Mouse (Mus musculus) midbrain, embryonic 11.5 days (tissue): Measurements from ENCODE around the gene Inpp5k. TPM values are rescaled to one million over a fixed set of nuclear protein-coding genes. Genes with fewer than 3 reads are reported as not detected.

Source experiments
- ATAC-seq: fragments of 200-750 bp; cut with Nextera tagmentation; 2 replicates; pipeline ENCODE4 v1.8.0; 2017; ENCODE audit warnings: moderate TSS enrichment, moderate library complexity; ENCODE audit not compliant: low FRiP score
- DNase-seq: peaks from one replicate; pipeline ENCODE4 v3.0.0; 2015; ENCODE audit warnings: low spot score; ENCODE audit errors: missing footprints
- H3K27ac ChIP-seq: fragments of 300-500 bp; sonication (generic); 2 replicates; pipeline ENCODE4 v1.5.1; 2014; ENCODE audit warnings: low read depth, low read length
- H3K27me3 ChIP-seq: fragments of 300-500 bp; sonication (generic); 2 replicates; pipeline ENCODE4 v1.6.1; 2014; ENCODE audit warnings: mild to moderate bottlenecking, low read length, moderate library complexity, mixed read lengths; ENCODE audit not compliant: control insufficient read depth, insufficient read depth
- H3K36me3 ChIP-seq: fragments of 300-500 bp; sonication (generic); 2 replicates; pipeline ENCODE4 v1.6.1; 2014; ENCODE audit warnings: mild to moderate bottlenecking, low read length, moderate library complexity, mixed read lengths; ENCODE audit not compliant: control insufficient read depth, insufficient read depth
- H3K4me1 ChIP-seq: fragments of 300-500 bp; sonication (generic); 2 replicates; pipeline ENCODE4 v1.6.1; 2014; ENCODE audit warnings: low read length; ENCODE audit not compliant: control insufficient read depth, insufficient read depth
- H3K4me2 ChIP-seq: fragments of 300-500 bp; sonication (generic); 2 replicates; pipeline ENCODE4 v1.6.1; 2014; ENCODE audit warnings: mild to moderate bottlenecking, moderate library complexity
- H3K4me3 ChIP-seq: fragments of 300-500 bp; sonication (generic); 2 replicates; pipeline ENCODE4 v1.5.1; 2014; ENCODE audit warnings: low read depth, low read length
- H3K9ac ChIP-seq: fragments of 300-500 bp; sonication (generic); 2 replicates; pipeline ENCODE4 v1.6.1; 2014; ENCODE audit warnings: low read length
- H3K9me3 ChIP-seq: fragments of 300-500 bp; sonication (generic); 2 replicates; pipeline ENCODE4 v1.6.1; 2016; ENCODE audit warnings: low read length; ENCODE audit not compliant: control insufficient read depth
- WGBS: fragments of 180-500 bp; shearing (Covaris S2); extraction: QIAGEN DNeasy Blood & Tissue Kit; methylation state at CpG from one replicate; pipeline ENCODE4 v1.1.7; 2014; 5-methylcytosine and 5-hydroxymethylcytosine counted together
- polyA plus RNA-seq: library from polyadenylated mRNA; unstranded; fragments of >200 nt; fragmentation: Nextera tagmentation; extraction: Ambion mirVana; gene quantifications from 2 replicates; pipeline ENCODE4 v1.2.1, GENCODE M21; 2014

Inpp5k gene
- polyA plus RNA-seq, 1 experiment from 2014 or later = 25.6 TPM

DNA sequence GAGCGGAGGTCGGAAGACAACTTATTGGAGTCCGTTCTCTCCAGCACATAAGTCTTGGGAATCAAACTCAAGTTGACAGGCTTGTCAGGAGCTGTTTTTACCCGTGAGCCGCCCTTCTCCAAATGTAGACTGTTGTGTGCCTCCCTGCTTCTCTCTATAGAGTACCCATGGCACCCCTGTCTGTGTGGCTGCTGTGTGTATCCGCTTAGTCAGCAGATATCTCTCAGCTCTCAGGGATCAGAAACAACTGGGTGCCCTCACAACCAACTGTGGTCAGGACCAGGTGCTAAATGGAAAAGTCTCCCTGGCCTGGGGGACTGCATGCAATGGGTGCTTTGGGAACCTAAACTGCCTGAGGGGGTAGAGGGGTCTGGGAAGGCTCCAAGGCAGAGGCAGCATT lies 35.5 kb downstream of the Inpp5k start:
- DNase-seq (no peak), ATAC-seq (no peak)
- no peaks in the 10 kb centered on the region; the same call in 1 of the 2 replicates for H3K36me3 ChIP-seq
- no peak overlapping the region for H3K9ac ChIP-seq
- no peaks in the 10 kb centered on the region for H3K27me3 ChIP-seq
- no peaks in the 10 kb centered on the region for H3K9me3 ChIP-seq
- H3K4me2 ChIP-seq = no peak overlapping the region
- no peak overlapping the region for H3K27ac ChIP-seq
- 95% methylated on average over 6 of the region's 6 CpGs for WGBS
- no peaks in the 10 kb centered on the region for H3K4me1 ChIP-seq
- H3K4me3 ChIP-seq = no peak overlapping the region

DNA sequence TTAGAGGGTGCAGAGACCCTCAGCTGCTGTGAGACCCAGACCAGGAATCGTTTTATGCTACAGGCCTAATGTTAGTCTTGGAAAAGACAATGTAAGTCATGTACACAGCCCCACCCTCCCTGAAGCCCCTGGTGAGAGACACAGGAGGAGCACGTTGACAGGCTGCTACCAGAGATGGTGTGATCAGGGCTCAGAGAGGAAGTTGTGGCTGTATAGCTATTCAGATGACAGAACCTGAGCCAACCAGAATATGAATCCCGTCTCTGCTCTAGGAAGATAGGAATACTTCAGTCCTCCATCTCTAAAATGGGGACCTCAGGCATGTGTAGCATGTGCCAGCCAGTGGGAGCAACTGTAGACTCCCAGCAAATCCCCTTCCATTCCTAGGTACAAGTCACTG lies 37.8 kb downstream of the Inpp5k start:
- 90% methylated on average over 3 of the region's 3 CpGs for WGBS
- Histone ChIP-seq H3K4me1 (no peaks in the 10 kb centered on the region), H3K4me3 (no peak overlapping the region), H3K27ac (no peak overlapping the region), H3K4me2 (no peak overlapping the region), H3K9me3 (no peaks in the 10 kb centered on the region), H3K27me3 (no peaks in the 10 kb centered on the region), H3K9ac (no peak overlapping the region), H3K36me3 (no peaks in the 10 kb centered on the region; the same call in 1 of the 2 replicates)
- ATAC-seq (no peak), DNase-seq (no peak)

DNA sequence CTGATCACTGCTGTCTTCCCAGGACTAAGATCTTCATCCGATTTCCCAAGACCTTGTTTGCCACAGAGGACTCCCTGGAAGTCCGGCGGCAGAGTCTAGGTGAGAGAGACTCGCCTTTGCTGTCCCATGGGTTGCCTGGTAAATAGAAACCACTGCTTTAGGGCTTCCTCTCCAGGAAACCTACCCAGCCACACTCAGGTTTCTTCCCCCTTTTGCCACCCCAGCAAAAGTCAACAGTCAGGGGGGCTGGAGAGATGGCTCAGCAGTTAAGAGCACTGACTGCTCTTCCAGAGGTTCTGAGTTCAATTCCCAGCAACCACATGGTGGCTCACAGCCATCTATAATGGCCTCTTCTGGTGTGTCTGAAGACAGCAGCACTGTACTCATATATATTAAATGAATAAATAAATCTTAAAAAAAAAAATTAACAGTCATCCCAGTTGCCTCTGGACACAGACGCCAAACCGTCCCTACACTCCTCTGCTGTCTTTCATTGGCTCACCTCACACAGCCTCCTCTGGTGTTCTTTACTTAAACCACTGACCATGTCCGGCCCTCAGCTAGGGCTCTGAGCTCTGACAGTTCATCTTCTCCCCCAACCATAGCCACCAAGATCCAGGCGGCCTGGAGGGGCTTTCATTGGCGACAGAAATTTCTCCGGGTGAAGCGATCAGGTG lies 38.5 kb downstream of the Inpp5k start:
- H3K4me1 ChIP-seq = no peaks in the 10 kb centered on the region
- H3K4me3 ChIP-seq = no peak overlapping the region
- no peak overlapping the region for H3K4me2 ChIP-seq
- no peaks in the 10 kb centered on the region for H3K27me3 ChIP-seq
- H3K36me3 ChIP-seq = no peaks in the 10 kb centered on the region; the same call in 1 of the 2 replicates
- DNase-seq (no peak), ATAC-seq (no peak)
- no peaks in the 10 kb centered on the region for H3K9me3 ChIP-seq
- 90% methylated on average over 11 of the region's 11 CpGs for WGBS
- H3K27ac ChIP-seq = no peak overlapping the region
- no peak overlapping the region for H3K9ac ChIP-seq

DNA sequence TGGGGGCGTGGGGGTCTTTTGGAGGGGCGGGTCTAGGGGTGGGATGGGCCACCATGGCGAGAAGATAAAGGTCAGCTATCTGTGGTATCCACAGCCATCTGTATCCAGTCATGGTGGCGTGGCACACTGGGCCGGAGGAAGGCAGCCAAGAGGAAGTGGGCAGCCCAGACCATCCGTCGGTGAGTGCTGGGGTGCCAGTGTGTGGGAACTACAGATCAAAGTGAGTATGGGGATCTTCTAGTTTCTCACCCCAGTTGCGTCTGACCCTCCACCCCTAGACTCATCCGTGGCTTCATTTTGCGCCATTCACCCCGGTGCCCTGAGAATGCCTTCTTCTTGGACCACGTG lies 39.0 kb downstream of the Inpp5k start:
- Histone ChIP-seq H3K27me3 (no peaks in the 10 kb centered on the region), H3K9me3 (no peaks in the 10 kb centered on the region), H3K9ac (no peak overlapping the region), H3K4me2 (no peak overlapping the region), H3K4me1 (no peaks in the 10 kb centered on the region), H3K36me3 (no peaks in the 10 kb centered on the region; the same call in 1 of the 2 replicates), H3K27ac (no peak overlapping the region), H3K4me3 (no peak overlapping the region)
- WGBS = 91% methylated on average over 12 of the region's 12 CpGs
- no peak for ATAC-seq
- no peak for DNase-seq

DNA sequence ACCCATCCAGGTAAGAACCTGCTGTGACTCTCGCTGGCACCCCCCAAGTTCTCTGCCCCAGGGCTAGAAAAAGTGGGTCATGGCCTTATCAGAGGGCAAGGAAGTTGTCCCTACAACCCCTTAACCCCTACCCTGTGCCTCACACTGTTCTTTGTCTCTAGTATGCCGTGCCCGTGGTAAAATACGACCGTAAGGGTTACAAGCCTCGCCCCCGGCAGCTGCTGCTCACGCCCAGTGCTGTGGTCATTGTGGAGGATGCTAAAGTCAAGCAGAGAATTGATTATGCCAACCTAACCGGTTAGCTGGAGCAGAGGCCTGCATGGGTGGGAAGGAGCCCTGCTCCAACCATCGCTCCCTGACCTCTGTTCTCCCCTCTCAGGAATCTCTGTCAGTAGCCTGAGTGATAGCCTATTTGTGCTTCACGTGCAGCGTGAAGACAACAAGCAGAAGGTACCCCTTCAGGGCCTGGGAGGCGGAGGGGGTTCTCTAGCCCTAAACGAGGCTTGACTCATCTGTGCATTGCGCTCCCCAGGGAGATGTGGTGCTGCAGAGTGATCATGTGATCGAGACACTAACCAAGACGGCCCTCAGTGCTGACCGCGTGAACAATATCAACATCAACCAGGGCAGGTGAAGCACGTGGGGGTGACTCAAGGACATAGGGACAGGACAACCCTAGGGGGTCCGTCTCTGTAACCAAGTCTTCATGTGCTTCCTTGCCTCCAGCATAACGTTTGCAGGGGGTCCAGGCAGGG lies 40.8 kb downstream of the Inpp5k start:
- no peak for DNase-seq
- Histone ChIP-seq H3K9ac (no peak overlapping the region), H3K36me3 (no peaks in the 10 kb centered on the region), H3K4me1 (no peaks in the 10 kb centered on the region), H3K4me2 (no peak overlapping the region), H3K4me3 (no peak overlapping the region), H3K27ac (no peak overlapping the region), H3K9me3 (no peaks in the 10 kb centered on the region), H3K27me3 (no peaks in the 10 kb centered on the region)
- 90% methylated on average over 22 of the region's 22 CpGs for WGBS
- no peak for ATAC-seq

DNA sequence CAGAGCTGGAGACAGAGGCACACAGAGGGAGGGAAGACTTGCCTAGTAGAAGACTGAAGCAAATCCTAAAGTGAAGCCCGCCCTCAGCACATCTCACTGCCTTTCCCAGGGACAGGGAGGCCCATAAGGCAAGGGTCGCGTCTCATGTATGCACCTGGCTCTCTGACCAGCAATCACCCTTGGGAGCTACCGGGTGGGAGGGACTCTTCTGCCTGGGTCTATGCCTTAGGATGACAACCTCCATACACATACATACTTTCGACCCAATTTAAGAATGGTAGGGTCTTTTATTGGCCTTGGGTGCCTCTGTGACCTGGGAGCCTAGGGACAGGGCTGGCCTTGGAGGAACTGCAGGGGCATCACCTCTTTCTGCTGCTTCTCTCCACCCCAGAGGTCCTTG lies 42.6 kb downstream of the Inpp5k start:
- H3K4me2 ChIP-seq = no peak overlapping the region
- no peak overlapping the region for H3K27ac ChIP-seq
- H3K36me3 ChIP-seq = no peaks in the 10 kb centered on the region
- no peaks in the 10 kb centered on the region for H3K4me1 ChIP-seq
- ATAC-seq (no peak), DNase-seq (no peak)
- no peaks in the 10 kb centered on the region for H3K27me3 ChIP-seq
- 83% methylated on average over 5 of the region's 5 CpGs for WGBS
- no peaks in the 10 kb centered on the region for H3K9me3 ChIP-seq
- H3K9ac ChIP-seq = no peak overlapping the region
- no peak overlapping the region for H3K4me3 ChIP-seq

DNA sequence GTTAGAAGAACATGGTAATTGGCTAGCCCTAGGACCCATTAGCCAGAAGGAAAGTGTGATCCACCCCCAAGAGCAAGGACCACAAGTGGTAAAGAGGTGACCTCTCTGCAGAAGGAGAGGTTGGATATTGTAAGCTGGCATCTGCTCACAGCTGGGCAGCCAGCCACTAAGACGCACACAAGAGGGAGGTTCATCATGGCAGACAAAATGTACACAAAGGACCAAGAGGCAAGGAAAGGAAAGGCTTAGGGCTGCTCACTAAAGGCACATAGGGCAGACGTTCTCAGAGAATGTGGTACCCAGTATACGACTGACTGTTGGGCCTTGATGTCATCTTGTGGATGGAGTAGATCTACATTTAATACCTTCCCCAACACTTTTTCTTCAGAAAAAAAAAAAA lies 44.1 kb downstream of the Inpp5k start:
- H3K4me1 ChIP-seq = no peaks in the 10 kb centered on the region
- no peaks in the 10 kb centered on the region for H3K36me3 ChIP-seq
- no peak overlapping the region for H3K4me3 ChIP-seq
- no peak overlapping the region for H3K27ac ChIP-seq
- DNase-seq (no peak), ATAC-seq (no peak)
- 78% methylated on average over 3 of the region's 3 CpGs for WGBS
- H3K9me3 ChIP-seq = no peaks in the 10 kb centered on the region
- no peaks in the 10 kb centered on the region for H3K27me3 ChIP-seq
- no peak overlapping the region for H3K9ac ChIP-seq
- H3K4me2 ChIP-seq = no peak overlapping the region

DNA sequence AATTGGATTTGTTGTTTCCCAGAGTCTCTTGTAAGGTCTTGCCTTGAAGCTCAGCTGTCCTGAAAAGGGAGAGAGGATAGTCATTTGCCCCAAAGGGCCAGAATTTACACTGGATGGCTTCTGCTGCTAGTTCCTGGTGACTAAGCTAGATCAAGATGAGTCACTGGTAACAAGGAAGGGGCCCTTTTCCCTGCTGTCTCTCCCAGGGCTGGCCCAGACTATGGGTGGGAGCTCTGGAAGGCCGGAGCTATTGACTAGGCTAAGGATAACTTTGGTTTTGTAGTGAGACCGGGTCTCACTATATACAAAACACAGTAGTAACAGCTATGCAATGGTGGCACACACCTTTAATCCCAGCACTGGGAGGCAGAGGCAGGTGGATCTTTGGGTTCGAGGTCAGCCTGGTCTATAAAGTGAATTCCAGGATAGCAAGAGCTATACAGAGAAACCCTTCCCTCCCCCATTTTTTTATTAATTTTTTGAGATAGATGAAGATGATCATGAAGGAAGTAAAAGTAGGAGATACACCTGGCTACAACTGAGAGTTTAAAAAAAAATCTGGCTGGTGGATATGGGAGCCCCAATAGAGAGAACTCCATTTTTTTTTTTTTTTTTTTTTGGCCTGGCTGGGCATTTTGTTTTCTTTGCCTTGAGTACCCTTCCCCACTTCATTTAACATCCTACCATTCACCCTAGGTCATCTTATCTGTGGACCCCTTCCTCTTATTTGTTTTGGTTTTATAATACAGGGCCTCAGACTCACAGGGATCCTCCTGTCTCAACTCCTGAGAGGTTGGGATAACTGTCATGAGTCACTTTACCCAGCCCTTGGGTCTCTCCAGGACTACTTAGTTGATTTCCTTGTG lies 47.3 kb downstream of the Inpp5k start:
- H3K4me2 ChIP-seq = peak overlapping the region; percentile 57
- no peak overlapping the region for H3K27ac ChIP-seq
- no peaks in the 10 kb centered on the region for H3K36me3 ChIP-seq
- DNase-seq (no peak), ATAC-seq (no peak)
- H3K4me1 ChIP-seq = peaks cover 7% of the 10 kb centered on the region
- peak overlapping the region; percentile 36; the same call in 1 of the 2 replicates for H3K9ac ChIP-seq
- H3K9me3 ChIP-seq = no peaks in the 10 kb centered on the region
- 90% methylated on average over 3 of the region's 3 CpGs for WGBS
- H3K27me3 ChIP-seq = no peaks in the 10 kb centered on the region
- H3K4me3 ChIP-seq = peak overlapping the region; percentile 98
